Mouse (Mus musculus) right cerebral cortex, adult 18-20 months (tissue): Measurements from ENCODE around the gene Arntl2.

Source experiments
- DNase-seq: peaks from one replicate; pipeline ENCODE4 v3.0.0; 2022; ENCODE audit warnings: mixed read lengths

Gene Arntl2

DNA sequence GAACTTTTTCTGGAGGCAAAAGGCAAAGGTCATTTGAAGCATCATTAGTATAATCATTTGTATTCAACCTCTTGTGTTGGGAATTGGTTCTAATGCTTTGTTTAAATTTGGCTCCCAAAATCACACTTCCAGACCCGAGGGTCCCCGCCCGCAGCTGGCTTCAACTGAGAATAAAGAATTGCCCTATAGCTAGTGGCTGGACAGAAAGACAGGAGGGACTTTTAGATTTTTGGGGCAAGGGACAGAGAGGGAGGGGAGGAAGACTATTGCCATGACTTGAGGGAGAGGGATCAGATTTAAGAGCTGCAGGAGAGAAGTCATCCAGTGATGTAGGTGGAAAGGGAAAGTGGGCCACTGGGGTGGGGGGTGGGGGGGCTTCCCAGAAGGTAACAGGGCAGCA is 14.3 kb upstream of the Arntl2 start:
- DNase-seq, result no peak

DNA sequence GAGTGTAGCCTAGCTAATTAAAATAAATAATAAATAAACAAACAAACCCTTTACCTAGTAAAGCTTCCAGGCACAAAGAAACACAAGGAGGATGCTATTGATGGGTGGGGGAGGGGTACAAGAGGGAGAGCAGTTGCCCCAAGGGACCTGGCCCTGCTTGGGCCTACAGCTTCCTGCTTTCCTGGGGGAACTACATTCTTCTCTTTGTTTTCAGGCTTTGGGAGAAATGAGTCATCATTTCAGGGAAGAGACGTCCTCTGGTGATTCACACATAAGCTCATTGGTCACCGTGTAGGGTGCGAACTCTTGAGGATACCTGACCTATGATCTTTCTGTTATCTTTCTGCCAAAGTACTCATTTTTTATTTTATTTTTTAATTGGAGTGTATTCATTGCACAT is 2.3 kb upstream of the Arntl2 start:
- no peak for DNase-seq

DNA sequence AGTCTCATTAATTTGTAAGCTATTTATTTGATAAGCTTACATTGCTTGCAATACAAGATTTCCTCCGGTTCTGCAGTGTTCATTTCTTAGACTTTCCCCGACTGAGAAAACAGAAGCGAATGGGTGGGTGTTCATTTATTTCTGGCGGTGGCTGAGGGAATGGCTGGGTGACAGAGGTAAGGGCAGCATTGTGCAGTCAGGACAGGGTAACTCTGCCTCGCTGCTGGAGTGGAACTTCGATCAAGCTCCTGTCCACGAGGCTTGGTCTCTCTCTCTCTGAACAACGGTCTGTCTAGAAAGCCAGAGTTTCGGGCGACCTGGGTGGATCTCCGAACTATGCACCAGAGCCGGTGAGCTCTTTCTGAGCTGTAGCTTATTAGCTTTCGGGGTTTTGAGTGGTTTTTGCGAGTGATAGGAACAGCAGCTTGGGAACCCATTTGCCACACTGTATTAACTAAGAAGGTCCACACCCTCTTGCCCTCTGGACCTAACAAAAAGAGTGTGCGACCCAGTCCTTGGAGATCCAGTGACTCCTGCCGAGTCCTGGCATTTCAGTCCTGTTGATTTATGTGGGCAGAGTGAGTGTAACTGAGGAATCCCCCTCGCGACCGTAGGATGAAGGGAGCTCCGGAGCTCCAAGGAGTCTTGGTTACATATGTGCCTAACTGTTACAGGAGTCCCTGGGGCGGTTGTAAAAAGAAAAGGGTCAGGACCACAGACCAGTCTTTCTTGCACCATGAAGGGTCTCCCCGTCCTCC is 510 bp upstream of the Arntl2 start:
- no peak for DNase-seq

DNA sequence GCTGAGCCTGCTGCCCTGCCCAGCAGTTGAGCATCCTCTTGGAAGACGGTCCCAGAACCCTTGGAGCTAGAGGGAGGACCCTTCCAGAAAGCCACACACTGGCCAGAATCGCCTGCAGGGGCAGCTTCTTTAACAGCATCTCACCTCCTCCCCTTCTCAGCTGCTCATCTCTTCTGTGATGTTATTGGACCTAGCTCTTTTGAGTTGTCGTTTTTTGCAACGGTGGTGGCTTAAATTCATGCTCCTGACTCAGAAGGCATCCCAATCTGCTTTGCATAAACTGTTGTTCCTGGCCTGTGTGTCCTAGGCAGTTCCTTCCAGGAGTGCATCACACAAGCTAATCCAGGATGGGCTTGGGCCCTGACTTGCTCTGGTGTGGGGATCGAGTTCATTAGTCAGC is 1.6 kb downstream of the Arntl2 start:
- DNase-seq, result no peak

DNA sequence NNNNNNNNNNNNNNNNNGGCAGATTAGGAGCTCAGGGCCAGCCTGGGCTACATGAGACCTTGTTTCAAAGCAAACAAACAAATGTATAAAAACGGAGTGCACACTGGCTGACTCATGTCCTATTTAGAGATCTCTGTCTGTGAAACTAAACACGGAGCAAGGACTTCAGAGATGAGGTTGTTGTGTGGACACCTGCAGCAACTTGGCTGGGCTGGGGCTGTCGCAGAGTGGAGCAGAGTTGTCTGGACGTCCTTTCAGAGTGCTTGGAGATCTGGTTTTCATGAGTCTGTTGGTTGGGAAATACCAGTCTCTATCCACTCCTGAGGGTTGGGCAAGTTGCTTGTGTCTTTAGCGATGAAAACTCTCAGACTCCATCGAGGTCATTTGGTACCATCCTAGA is 14.1 kb downstream of the Arntl2 start:
- DNase-seq, result no peak

DNA sequence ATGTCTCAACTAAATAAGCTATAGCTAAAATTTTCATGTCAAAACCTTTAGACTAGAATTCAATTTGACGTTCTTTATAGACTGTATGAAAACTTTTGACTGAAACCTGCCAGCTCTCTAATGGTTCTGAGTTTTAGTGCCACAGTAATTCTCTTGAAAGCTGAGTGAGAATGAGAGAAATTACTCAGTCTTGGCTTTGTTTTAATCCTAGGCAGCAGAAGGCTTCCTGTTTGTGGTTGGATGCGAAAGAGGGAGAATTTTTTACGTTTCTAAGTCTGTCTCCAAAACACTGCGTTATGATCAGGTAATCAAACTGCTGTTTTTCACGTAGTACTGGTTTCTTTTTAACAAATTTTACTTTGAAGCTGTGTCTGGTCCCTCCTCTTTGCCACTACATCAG is 17.2 kb downstream of the Arntl2 start:
- no peak for DNase-seq

DNA sequence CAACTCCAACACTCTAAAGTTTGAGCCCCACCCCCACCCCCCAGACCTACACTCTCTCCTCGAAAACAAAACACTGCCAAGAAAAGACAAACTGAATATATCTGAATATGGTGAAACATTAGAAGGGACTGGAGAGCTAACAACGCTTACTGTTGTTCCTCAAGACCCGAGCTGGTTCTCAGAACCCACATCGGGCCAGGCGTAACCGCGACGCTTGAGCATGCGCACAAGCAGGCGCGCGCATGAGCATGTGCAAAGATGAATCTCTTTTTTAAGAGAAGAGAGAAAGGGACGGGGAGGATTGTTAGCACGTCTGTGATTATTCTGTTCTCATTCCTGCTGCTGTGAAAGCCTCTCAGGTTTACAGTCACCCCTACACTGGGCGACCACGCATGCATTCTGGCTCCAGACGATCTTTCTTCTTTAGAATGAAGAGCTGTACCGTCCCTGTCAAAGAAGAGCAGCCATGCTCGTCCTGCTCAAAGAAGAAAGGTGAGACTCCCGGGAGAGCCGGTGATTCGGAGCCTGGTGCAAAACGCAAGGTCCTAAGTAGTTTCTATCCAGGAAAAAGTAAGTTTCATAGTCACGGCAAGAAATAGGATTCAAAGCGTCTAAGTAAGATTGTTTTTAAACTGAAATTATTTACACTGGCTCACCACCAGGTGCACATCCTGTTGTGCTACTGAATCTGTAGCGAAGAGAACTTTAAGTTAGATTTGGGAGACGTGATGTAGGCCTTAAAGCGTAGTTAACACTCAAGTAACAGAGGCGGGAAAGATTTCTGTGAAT is 24.5 kb downstream of the Arntl2 start:
- DNase-seq, result no peak

DNA sequence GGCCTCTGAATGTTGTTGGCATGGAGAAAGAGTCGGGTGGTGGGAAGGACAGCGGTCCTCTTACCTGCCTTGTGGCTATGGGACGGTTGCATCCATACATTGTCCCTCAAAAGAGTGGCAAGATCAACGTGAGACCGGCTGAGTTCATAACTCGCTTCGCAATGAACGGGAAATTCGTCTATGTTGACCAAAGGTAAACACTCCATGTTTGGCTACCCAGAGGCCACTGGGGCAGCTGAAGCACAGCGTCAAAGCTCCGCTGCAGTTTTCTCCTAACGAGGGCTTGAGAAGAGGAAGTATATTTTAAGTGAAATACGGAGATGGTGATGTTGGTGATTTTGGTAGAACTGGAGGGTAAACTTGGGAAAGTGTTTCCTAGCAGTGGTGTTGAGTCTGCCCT is 26.1 kb downstream of the Arntl2 start:
- DNase-seq, result no peak

DNA sequence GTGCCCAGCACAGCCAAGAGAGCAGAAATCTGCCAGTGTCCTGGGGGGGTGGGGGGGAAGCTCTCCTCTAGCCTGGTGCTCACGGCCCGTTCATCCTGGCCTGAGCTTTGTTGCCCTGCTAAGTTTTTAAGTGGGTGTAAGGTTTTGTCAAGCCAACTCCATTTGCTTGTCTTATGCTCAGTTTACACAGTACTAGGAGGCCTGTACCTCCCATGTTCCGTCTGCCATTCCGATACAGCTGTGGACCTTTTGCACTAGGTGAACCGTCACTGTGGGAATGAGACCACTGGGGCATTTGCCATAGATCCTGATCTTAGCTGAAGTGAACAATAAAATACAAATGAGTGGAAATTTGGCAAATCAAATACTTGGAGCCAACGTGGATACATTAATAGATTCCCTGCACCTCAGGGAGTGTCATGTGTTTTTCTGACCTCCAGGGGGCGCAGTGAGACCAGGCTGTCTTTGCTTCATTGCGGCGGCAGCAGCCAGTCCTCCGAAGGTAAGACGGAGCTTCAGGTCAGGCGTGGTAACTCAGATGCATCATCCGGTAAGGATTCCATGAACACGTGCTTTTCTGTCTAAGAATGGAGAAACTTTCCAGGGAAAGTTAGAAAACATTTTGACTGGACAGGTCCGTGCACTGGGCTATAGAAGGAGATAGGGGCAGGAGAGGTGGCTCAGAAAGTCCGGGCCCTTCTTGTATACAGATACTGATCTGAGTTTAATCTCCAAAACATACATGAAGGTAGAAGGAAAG is 29.1 kb downstream of the Arntl2 start:
- DNase-seq, result peak; percentile 49

DNA sequence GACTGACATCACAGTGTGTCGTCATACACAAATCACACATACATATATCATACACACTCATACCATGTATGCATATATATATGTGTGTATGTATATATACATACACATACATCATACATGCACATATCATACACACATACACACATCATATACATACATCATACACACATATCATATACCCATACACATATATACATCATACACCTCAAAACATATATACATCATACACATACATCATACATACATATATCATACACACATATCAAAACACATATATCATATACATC is 29.6 kb downstream of the Arntl2 start:
- DNase-seq, result no peak

DNA sequence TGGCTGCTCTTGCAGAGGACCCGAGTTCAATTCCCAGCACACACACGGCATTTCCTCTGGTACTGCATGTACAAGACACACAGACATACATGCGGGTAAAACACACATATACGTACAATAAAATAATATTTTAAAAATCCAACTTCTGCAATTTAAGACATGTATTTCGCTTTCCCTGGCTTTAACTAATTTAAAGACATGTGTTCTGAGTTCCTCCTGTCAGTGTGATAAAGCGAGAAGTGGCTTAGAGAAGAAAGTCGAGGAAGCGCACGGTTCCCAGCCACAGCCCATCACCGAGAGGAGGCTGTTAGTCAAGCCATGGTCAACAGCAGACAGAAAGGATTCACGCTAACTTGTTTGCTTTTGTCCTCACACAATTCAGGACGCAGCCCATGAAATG is 35.5 kb downstream of the Arntl2 start:
- DNase-seq, result no peak

DNA sequence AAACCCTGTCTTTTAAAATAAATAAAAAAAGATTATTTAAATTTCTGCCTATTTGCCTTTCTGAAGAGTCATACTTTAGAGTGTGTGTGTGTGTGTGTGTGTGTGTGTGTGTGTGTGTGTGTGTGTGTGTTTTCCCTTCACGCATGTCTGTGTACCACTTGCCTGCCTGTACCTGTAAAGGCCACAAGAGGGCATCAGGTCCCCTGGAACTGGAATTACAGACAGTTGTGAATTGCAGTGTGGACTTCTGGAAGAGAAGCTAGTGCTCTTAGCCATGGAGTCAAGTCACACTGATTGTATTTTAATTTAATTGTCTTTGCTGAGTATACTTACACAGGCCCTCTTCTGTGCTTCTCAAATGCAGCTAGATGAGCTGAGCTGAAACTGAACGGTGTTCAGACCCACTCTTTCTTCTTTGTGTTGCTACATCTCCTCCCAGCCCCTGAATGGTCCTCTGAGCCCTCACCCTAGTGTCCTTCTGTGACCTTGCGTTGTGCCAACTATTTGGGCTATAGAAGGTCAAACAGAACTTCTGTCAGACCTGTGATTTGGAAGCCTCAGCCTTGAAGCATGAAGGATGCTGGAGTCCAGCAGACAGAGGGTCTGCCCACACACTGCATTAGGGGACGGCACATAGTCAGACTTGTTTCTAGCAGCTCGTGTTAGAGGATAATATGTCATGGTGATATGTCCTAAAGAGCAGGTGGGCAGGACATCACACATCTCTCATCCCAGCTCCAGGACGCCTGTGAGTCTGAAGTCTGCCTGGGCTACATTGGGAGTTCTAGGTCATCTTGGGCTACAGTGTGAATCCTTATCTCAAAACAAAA is 37.8 kb downstream of the Arntl2 start:
- DNase-seq, result peak; percentile 53

DNA sequence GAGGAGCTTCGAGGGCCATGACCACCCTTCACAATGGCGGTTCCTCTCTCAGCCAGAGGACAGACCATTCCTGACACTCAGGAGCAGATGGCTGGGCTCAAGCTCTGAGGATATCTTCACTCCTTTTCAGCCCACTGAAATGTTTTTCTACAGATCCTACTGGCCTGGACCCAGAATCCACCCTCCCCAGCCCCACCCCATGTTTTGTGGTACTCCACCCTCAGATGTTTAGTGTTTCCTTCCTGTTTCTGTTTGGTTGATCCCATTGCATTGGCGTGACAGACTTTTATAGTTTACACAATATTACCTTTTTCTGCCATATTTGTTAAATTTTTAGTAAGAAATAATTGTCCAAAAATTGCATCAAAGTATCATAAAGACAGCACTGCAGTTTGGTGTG is 38.5 kb downstream of the Arntl2 start:
- no peak for DNase-seq

DNA sequence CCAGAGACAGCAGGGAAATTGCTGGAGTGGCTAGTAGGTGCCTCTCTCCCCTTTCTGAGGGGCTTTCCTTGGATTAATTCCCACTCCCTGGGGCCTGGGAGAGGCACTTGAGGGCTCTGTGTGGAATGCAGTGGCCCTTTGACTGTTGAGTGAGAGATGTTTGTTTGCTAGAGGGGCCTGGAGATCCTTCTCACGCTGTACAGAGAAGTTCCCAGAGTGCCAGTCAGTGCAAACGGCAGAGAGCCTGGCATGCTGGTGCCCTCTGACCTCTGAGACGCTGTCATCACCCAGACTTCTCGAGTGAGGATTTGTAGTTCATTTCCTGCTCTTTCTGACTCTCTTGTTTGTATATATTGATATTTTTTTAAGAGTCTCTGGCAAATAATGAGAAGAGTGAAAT is 39.9 kb downstream of the Arntl2 start:
- no peak for DNase-seq

DNA sequence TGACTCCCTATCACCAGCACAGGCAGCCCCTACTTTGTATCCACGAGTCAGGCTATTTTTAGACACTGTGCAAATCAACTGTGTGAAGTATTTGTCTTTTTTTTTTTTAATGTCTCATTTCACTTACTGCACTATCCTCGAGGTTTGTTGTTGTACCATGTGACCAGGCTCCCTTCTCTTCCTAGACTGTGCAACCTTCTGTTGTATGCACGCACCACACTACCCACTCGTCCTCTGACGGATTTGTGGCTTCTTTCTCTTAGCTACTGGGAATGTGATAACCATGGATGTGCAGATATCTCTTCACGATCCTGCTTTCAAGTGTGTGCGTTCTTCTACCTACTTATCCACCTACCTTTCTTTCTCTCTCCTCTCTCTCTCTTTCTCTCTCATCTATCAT is 41.5 kb downstream of the Arntl2 start:
- DNase-seq, result no peak

DNA sequence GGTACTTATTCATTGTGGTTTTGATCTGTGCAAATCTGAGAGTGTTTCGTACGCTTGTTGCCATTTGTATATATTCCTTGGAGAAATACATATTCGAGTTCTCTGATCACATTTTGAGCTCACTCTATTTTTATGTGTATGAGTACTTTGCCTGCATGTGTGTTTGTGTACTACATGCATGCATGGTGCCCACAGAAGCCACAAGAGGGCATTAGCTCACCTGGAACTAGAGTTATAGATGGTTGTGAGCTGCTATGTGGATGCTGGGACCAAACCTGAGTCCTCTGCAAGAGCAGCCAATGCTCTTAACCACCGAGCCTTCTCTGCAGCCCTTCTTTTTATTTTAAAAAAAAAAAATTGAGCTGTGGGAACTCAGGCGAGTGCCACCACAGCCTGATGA is 42.5 kb downstream of the Arntl2 start:
- DNase-seq, result no peak

DNA sequence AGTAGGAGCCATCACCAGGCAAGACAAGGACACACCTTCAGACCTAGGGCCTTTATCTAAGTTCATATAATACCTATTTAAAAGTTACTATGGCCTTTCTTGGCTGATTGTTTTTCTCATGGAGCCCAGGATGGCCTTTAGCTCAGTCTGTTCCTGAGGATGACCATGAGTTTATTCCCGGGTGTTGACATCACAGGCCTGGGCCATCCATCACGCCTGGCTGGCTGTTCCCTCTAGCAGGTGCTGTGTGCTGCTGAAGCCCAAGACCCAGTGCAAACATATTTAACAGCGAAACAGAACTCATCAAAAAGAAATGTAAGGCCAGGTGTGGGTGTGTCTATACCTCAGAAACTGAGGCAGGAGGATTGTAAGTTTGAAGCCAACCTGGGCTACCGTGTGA is 43.0 kb downstream of the Arntl2 start:
- DNase-seq, result no peak

DNA sequence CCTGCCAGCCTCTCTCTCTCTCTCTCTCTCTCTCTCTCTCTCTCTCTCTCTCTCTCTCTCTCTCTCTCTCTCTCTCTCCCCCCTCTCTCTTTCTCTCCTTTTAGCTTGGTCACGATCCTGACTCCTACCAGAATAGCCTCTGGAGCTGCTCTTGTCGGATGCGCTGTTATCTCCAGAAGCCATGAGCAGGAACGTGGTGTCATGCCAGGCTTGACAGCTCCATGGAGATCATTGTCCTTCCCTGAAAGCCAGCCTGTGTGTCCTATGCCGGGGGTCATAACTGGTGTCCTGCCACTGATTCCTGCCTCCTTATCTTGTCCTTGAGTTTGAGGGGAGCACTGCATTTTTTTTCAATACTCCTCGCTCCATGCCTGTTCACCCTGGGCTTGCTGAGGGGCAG is 49.0 kb downstream of the Arntl2 start:
- DNase-seq, result no peak

DNA sequence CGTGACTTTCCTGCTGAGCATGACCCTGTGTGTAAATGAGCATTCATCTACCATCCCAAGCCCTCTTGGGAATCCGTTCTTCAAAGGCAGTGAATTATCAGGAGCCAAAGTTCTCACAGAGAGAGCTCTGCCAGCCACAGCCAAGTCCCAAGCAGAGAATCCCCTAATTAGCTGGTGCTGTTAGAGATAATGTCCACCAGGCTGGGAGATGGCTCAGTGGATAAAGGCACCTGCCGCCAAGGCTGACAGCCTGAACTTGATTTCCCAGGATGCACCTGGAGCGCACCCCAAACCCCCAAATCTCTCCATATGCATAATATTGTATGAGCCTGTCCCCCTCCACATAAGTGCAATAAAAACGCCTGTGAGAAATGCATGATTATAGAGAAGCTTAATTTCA is 49.5 kb downstream of the Arntl2 start:
- DNase-seq, result no peak

DNA sequence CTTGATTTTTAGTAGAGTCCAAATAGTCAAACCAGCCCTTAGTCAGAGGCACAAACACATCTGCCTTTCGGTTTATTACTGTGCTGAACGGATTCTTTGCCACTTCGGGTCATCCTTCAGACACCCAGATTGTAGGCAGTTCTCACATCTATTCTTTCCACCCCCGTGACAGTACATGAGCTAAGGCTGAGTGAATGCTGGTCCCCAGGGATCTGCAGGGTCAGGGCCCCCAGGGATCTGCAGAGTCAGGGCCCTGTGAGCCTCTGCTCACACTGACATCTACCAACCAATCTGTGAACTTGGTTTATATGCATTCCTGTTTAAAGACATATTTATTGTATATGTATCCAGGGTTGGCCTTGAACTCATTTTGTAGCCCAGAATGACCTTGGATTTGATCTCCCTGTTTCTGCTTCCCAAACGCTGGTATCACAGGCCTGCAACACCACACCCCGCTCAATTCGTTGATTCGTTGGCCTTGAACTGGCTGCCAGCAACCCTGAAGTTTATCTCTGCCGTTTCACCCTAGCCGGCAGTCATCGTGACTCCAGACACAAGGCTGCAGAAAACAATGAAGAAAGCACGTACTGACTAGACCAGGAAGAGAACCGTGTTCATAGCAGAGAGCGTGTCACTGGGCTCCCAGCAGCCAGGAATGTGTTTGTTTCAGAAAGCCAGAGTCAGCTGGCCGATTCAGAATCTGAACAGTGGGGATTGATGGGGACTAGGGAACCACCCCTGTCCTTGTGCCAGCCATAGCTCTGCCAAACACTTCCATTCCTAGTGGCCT is 50.3 kb downstream of the Arntl2 start:
- no peak for DNase-seq

DNA sequence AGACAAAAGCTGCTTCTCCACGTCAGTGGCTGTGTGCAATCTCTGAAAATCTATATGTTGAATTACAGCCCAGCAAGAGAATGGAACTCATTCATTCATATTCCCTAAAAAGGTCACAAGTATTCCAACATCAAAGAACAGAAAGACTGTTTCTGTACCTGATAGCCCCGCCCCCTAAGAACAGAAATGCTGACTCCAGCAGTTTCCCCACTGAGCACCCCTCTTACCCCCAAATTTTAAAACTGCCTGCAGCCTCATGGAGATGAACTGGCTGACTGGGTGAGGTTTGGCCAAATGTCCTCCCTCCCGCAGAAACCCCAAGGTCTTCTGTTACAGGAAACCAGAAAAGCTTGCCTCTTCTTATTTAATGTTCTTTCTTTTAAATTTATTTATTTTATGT is 51.5 kb downstream of the Arntl2 start:
- no peak for DNase-seq

DNA sequence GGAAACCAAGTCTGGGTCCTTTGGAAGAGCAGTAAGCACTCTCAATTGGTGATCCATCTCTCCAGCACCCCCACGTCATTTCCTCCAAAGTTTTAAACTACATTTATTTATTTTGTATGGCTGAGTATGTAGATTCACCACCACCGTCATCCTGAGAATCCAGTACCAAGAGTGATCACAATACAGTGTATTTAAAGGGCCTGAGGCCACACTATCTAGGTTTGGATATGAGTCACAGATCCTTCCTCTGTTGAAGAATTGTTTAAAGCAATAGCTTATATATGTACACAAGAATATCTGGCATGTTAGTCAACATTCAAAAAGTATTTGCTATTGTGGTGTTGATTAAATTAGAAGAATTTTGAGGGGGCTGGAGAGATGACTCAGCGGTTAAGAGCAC is 52.4 kb downstream of the Arntl2 start:
- no peak for DNase-seq
